Mouse (Mus musculus) embryonic fibroblast, embryonic 13.5 days (primary cell): ENCODE data around the gene Mgp.
"Not testable (repeated sequence)": the region's sequence is repeated elsewhere in the genome, so short reads cannot be mapped to it uniquely, and the experiment has no call there.

Source experiments
- CTCF ChIP-seq: IDR thresholded peaks from 2 replicates; pipeline ENCODE4 v1.5.1; 2011; ENCODE audit warnings: mild to moderate bottlenecking, control low read depth, low read length, moderate library complexity, borderline replicate concordance; ENCODE audit not compliant: insufficient read depth
- POLR2A ChIP-seq: IDR thresholded peaks from 2 replicates; pipeline ENCODE4 v1.6.1; 2011; ENCODE audit warnings: low read depth, mild to moderate bottlenecking, control low read depth, low read length, moderate library complexity

GRCm38 (mm10) chr6:136884766-136885165, 9.1 kb upstream of the Mgp start:
- TF ChIP-seq POLR2A, CTCF: not testable (repeated sequence)
